Mouse (Mus musculus) lung, postnatal 0 days (tissue): ENCODE results near the gene Ubxn10. TPM values are rescaled to one million over a fixed set of nuclear protein-coding genes. Genes with fewer than 3 reads are reported as not detected.
A peak's percentile ranks its signal among the peaks of the same experiment; 100 is the strongest.

ENCODE experiments used
- ATAC-seq: fragments of 200-750 bp; cut with Nextera tagmentation; 2 replicates; pipeline ENCODE4 v1.8.0; 2017; ENCODE audit warnings: moderate library complexity
- DNase-seq: peaks from one replicate; pipeline ENCODE4 v3.0.0-alpha.2; 2016; ENCODE audit warnings: low spot score
- H3K27ac ChIP-seq: fragments of 300-500 bp; sonication (generic); 2 replicates; pipeline ENCODE4 v1.5.1; 2014; ENCODE audit warnings: antibody characterized with exemption, mild to moderate bottlenecking, low read length, mixed read lengths
- H3K27me3 ChIP-seq: fragments of 300-500 bp; sonication (generic); replicated peaks from 2 replicates; pipeline ENCODE4 v1.6.1; 2014; ENCODE audit warnings: low read length, mixed read lengths; ENCODE audit not compliant: insufficient read depth
- H3K36me3 ChIP-seq: fragments of 300-500 bp; sonication (generic); 2 replicates; pipeline ENCODE4 v1.6.1; 2014; ENCODE audit warnings: low read length, mixed read lengths; ENCODE audit not compliant: insufficient read depth
- H3K4me1 ChIP-seq: fragments of 300-500 bp; sonication (generic); 2 replicates; pipeline ENCODE4 v1.6.1; 2014; ENCODE audit warnings: antibody characterized with exemption, low read depth, low read length, mixed read lengths; ENCODE audit not compliant: insufficient read depth
- H3K4me2 ChIP-seq: fragments of 300-500 bp; sonication (generic); replicated peaks from 2 replicates; pipeline ENCODE4 v1.6.1; 2014; ENCODE audit warnings: low read depth, mild to moderate bottlenecking, low read length, moderate library complexity, mixed read lengths
- H3K4me3 ChIP-seq: fragments of 300-500 bp; sonication (generic); 2 replicates; pipeline ENCODE4 v1.5.1; 2014; ENCODE audit warnings: low read depth, low read length
- H3K9ac ChIP-seq: fragments of 300-500 bp; sonication (generic); replicated peaks from 2 replicates; pipeline ENCODE4 v1.6.1; 2014; ENCODE audit warnings: low read depth, mild to moderate bottlenecking
- H3K9me3 ChIP-seq: fragments of 300-500 bp; sonication (generic); 2 replicates; pipeline ENCODE4 v1.6.1; 2016; ENCODE audit warnings: low read length, mixed read lengths
- CTCF ChIP-seq: IDR thresholded peaks from 2 replicates; pipeline ENCODE4 v1.5.1; 2016; ENCODE audit warnings: antibody characterized with exemption, mild to moderate bottlenecking
- EP300 ChIP-seq: IDR thresholded peaks from 2 replicates; pipeline ENCODE4 v1.6.1; 2016; ENCODE audit warnings: antibody characterized with exemption, mild to moderate bottlenecking, control low read depth
- WGBS: fragments of 180-500 bp; shearing (Covaris S2); extraction: QIAGEN DNeasy Blood & Tissue Kit; methylation state at CpG from one replicate; pipeline ENCODE4 v1.1.7; 2014; 5-methylcytosine and 5-hydroxymethylcytosine counted together
- polyA plus RNA-seq: library from polyadenylated mRNA; unstranded; fragments of >200 nt; fragmentation: Nextera tagmentation; extraction: Ambion mirVana; gene quantifications from 2 replicates; pipeline ENCODE4 v1.2.1, GENCODE M21; 2015

Gene Ubxn10
- polyA plus RNA-seq, 1 experiment from 2014 or later = 10.1 TPM

DNA sequence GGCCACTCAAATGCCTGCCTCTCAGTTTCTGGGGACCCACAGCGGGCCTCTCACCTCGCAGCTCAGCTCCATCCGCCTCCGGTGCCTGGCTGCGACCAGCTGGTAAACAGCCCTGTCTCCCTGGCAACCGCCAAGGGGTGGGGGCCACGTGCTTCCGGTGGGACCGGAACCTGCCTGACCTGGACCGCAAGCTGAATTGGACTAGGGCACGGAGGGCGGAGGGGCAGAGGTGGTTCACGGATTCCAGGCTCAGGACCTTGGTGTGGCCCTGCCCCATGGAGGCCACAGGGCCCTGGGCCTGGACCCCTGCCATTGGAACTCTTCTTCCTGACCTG is 11.9 kb downstream of the Ubxn10 start:
- H3K4me3 ChIP-seq = no peak overlapping the region
- peaks cover 11% of the 10 kb centered on the region; the same call in 1 of the 2 replicates for H3K4me1 ChIP-seq
- WGBS = 7% methylated on average over 13 of the region's 13 CpGs

DNA sequence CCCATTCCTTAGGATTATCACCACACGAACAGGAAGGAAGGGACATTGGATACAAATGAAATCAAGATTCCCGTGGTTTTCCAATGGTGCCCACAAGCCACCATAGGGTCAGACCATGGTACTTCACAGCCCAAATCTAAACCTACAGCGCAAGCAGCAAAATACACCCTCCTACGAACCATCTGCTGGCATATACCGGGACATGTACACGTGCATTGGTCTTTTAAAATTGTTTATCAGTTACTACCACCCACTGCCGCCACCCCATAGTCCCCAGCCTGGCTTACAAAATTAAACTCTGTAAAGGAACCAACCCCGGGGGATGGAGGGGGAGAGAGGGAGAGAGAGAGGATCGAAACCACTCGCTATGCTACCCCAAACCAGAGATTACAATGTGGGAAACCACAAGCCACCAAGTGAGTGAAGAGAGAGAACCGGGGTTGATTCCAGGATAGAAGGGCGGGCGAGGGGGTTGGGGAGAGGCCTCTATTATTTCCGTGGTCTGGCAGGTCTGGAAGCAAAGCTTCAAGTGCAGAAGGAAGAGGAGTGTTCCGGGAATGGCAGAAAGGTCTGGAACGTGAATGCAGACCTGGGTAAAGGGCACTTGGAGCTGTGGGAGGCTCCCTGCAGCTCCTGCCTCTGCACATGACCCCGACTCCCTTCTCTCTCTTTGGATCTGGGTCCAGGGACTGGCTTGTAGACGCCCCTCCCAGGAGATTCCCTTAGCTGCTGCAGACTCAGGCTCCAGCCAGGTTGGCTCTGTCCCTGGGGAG is 12.4 kb downstream of the Ubxn10 start, which contains the start of gene Pla2g2c:
Gene Pla2g2c (plus strand): TSS at position 439 of the 773 bp plus-strand sequence.
- ATAC-seq = peak; percentile 28
- peak within 1 kb of the TSS; percentile 35 for H3K27ac ChIP-seq
- DNase-seq = no peak

More for the DNA sequence above, 11.9 kb downstream of the Ubxn10 start:
- H3K27me3 ChIP-seq = no peaks in the 10 kb centered on the region
- H3K4me2 ChIP-seq = peak overlapping the region; percentile 46
- ATAC-seq = peak; percentile 82
- TF ChIP-seq CTCF = no peak
- no peak for TF ChIP-seq EP300
- H3K9me3 ChIP-seq = no peaks in the 10 kb centered on the region
- peak overlapping the region; percentile 35; the same call in 1 of the 2 replicates for H3K27ac ChIP-seq
- H3K36me3 ChIP-seq = no peaks in the 10 kb centered on the region
- peak; percentile 83 for DNase-seq
- H3K9ac ChIP-seq = 0 out of 2 replicates have a peak overlapping the region, but pooled peaks have one; percentile 13

DNA sequence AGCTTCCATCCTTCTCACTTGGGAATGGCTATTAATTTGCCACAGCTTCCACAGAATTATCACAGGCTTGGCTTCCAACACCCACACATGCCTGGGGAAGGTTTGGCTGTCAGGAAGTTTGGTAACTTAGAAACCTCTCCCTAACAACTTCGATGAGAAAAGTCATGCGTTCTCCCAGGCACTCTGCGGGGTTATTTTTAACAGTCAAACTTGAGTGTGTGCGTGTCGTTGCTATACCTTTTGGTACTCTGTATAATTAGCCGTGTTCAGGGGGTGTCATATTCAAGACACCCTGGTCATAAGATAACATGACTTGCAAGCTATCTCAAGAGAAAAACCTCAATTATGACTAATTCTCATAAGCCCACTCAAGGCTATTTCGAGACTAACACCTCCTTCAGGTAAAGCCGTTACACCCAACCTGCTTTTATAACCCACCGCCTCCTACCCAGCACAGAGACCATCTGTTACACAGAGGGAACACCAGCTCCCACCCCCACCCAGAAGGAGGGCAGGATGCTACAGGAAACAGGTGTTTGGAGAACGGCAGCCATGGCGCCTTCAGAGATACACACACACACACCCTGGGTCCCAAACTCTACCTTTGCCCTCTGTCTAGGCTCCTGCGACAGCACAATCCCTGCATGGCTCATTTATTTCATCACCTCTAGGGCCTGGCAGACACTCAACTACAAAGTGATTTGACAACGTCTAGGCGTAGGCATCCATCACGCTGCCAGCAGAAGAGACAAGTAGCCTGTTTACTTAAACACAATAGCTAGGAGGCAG is 13.3 kb downstream of the Ubxn10 start:
- Histone ChIP-seq H3K27ac (no peak overlapping the region), H3K9ac (no peak overlapping the region), H3K4me1 (peaks cover 11% of the 10 kb centered on the region; the same call in 1 of the 2 replicates), H3K9me3 (no peaks in the 10 kb centered on the region), H3K27me3 (no peaks in the 10 kb centered on the region), H3K4me2 (0 out of 2 replicates have a peak overlapping the region, but pooled peaks have one; percentile 46), H3K36me3 (no peaks in the 10 kb centered on the region), H3K4me3 (no peak overlapping the region)
- ATAC-seq (peak; percentile 8; the same call in 1 of the 2 replicates), DNase-seq (no peak)
- TF ChIP-seq CTCF (no peak), EP300 (peak; percentile 33; the same call in 1 of the 2 replicates)
- 35% methylated on average over 15 of the region's 15 CpGs for WGBS

More for the DNA sequence above, 12.4 kb downstream of the Ubxn10 start, which contains the start of gene Pla2g2c:
- Histone ChIP-seq H3K27me3 (no peaks in the 10 kb centered on the region), H3K4me2 (peak within 1 kb of the TSS; percentile 46), H3K9me3 (no peaks in the 10 kb centered on the region), H3K9ac (0 out of 2 replicates have a peak within 1 kb of the TSS, but pooled peaks have one; percentile 13), H3K36me3 (no peaks in the 10 kb centered on the region), H3K4me1 (peaks cover 11% of the 10 kb centered on the region; the same call in 1 of the 2 replicates), H3K4me3 (peak within 1 kb of the TSS; percentile 2; the same call in 1 of the 2 replicates)
- TF ChIP-seq CTCF = no peak
- TF ChIP-seq EP300 = no peak
- whole genome bisulfite sequencing = 29% methylated on average over 18 of the region's 18 CpGs

DNA sequence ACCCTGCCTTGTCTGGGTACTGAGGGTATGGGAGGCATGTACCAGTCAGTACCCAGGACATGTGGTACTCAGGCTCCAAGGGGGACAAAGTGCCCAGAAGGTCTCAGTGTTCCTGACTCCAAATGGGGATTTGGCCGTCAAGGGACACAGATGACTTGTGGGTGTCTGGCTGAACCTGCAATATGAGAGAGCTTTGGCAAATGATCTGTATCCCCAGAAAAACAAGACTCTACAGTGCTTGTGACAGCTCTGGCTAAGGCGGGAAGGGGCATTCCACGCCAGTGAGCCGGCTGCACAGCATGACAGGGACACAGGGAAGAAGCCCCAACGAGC is 17.7 kb downstream of the Ubxn10 start:
- TF ChIP-seq CTCF = no peak
- TF ChIP-seq EP300 = no peak
- no peak overlapping the region for H3K27ac ChIP-seq
- no peaks in the 10 kb centered on the region for H3K4me1 ChIP-seq
- no peak overlapping the region for H3K4me2 ChIP-seq
- no peaks in the 10 kb centered on the region for H3K9me3 ChIP-seq
- ATAC-seq (no peak), DNase-seq (no peak)
- WGBS = 77% methylated on average over 5 of the region's 5 CpGs
- H3K36me3 ChIP-seq = no peaks in the 10 kb centered on the region
- H3K4me3 ChIP-seq = no peak overlapping the region
- H3K9ac ChIP-seq = no peak overlapping the region
- H3K27me3 ChIP-seq = no peaks in the 10 kb centered on the region

DNA sequence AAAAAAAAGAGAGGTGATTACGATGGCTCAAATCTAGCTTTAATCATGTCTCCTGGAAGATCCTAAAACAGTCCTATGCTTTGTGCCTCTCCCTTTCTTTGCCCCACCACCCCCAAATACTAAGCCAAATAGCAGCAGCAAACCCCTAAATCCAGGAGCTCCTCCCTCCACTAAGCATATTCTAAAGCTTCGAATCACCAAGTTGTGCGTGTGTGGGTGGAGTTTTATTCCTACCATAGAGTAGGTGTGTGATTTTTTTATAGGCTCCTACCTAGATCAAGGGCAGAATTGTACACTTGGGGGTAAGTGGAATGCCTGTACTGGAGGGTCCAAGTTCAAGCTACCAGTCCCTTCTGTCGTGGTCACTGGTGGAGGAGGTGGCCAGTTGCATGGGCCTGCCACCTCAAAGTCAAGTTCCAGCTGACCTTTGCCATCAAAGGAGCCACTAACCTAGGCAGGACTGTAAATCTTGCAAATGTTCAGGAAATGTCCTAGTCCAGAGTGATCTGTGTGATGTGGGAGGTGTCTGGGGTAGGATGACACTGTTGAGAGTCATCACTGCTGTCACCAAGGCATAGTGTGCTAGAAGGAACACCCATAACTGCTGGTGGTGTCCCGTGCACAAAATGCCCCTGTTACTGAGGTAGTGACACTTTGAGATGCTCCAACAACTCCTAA is 18.2 kb downstream of the Ubxn10 start:
- WGBS = 77% methylated on average over 5 of the region's 5 CpGs

More for the DNA sequence above, 18.2 kb downstream of the Ubxn10 start:
- Histone ChIP-seq H3K9me3 (no peaks in the 10 kb centered on the region), H3K4me3 (no peak overlapping the region), H3K27me3 (no peaks in the 10 kb centered on the region), H3K36me3 (no peaks in the 10 kb centered on the region), H3K4me1 (no peaks in the 10 kb centered on the region), H3K4me2 (no peak overlapping the region), H3K27ac (no peak overlapping the region), H3K9ac (no peak overlapping the region)
- DNase-seq (no peak), ATAC-seq (no peak)
- TF ChIP-seq CTCF (no peak), EP300 (no peak)
